Mouse (Mus musculus) kidney, postnatal 25 days (tissue): ENCODE data around the gene Olfr155.

Source experiments
- DNase-seq, 2 experiments: peaks; one replicate each; pipeline ENCODE4 v3.0.0; 2021; ENCODE audit warnings: mixed read lengths in 2 of 2

Gene Olfr155

GRCm38 (mm10) chr4:43851265-43851664, at the start of gene Olfr155:
TSS of gene Olfr155 (plus strand) at chr4:43851565.
- no peak for DNase-seq

GRCm38 (mm10) chr4:43822896-43823550, 28.3 kb upstream of the Olfr155 start:
- no peak for DNase-seq

DNA sequence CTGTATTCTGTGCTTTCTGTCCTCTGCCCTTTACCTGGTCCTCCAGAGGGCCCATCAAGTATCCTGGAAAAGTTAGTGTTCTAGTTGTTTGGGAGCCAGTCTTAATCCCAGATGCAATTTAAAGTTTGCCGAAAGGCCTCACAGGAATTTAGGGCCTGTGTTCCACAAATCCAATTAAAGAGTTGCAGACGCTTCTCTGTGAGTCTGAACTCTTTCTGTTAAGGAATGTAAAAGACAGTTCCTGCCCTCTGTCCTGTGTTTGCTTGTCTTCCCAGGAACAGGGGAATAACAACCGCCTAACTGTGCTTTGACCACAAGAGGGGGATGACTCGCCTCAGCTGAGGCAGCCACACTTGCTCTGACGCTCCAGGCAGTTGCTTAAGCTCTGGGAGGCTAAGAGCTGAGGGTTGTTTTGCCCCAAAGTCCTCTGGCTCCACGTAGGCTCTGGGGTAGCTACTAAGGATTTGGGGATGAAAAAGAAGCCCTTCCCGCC, 27.5 kb upstream of the Olfr155 start, which contains the start of gene Olfr156:
Gene Olfr156, minus strand, starts transcription at position 51 of the 493 bp plus-strand sequence.
- peak in 1 of 2 experiments; percentile 10 for DNase-seq

DNA sequence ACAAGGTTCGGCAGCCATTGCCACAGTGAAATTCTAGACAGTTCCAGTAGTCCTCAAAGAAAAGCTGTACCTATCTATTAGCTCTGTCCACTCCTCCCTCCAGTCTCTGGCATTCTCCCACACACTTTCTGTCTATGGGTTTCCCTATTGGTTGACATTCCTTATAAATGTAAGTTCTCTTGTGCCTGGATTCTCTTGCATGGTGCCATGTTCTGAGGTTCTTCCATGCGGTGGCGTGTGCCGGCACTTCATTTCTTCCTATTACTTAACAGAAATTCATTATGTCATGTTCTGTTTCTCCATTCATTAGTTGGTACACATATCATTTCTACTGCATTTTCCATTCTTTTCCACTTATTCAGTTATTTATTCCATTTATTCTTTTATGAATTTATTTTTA, 22.6 kb upstream of the Olfr155 start:
- DNase-seq: no peak

GRCm38 (mm10) chr4:43832031-43832430, 19.3 kb upstream of the Olfr155 start:
- DNase-seq: no peak

GRCm38 (mm10) chr4:43833752-43834151, 17.6 kb upstream of the Olfr155 start:
- no peak for DNase-seq

GRCm38 (mm10) chr4:43834749-43835148, 16.6 kb upstream of the Olfr155 start:
- DNase-seq: no peak

DNA sequence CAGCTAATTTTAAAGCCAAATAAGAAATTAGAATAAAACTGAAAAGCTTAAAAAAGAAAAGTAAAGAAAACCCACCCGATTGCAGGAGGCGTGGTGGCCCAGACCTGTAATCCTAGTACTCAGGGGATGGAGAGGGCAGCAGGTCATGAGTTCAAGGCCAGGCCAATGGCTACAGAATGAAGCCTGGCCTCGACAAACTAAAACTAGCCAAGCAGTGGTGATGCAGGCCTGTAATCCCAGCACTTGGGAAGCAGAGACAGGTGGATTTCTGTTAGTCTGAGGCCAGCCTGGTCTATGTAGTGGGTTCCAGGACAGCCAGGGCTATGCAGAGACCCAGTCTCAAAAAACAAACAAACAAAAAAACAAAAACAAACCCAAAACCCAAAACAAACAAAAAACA, 13.0 kb upstream of the Olfr155 start:
- no peak for DNase-seq

DNA sequence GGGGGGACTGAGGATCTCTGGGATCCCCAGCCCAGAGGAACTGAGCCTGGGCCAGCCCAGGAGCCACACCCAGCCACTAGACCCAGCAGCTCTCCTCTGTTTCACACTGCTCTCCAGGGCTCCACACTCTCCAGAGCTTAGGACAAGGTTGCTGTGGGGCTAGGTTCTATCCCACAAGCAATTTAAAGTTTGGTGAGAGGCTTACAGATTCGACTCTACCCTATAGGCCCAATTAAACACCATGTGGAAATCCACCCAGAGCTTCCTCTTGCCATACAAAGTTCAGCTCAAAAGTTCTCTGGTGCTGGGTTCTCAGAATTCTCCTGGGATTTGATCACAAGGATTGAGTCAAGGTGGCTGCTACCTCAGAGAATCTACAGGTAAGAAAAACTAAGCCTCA, 11.3 kb upstream of the Olfr155 start, which contains the start of gene Olfr157:
Gene Olfr157, minus strand, starts transcription at position 101 of the 400 bp plus-strand sequence.
- no peak for DNase-seq

- no peak for DNase-seq
These were observed 2.7 kb downstream of the Olfr155 start for GRCm38 (mm10) chr4:43854101-43854500.

- no peak for DNase-seq
These were observed 8.5 kb downstream of the Olfr155 start for GRCm38 (mm10) chr4:43859886-43860285.

DNA sequence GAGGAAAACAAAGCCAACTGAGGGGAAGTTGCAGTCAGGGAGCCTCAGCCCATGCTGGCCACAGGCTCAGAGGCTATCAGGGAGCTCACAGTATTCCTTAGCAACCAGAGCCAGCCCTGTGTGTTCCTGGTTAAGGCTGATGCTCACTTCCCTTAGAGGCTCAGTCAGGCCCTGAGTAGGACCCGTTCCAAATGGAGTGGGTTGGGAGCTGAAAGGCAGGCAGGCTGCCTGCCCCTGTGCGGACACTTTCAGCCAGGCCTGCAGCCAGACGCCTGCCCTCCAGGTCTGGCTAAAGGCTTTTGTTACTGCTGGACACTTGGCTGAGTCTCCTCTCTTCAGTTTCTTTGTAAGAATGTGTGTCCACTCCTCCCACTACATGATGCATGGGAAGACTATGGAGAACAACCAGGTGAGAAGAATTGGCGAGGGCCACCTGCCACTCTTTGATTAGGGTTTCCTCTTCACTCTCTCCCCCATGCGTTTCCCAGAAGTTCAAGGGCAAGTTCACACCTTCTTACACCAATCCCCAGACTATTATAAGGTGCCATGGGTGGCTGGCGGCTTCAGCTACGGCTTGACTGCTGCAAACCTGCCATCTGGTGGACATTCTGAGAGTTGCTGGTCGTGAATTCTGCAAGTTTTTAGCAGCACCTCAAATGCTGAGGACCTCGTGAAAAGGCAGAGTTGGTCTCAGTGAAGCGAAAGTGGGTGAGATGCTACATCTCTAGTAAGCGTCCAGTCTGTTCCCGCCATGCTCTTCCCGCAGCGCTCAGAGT, 9.6 kb downstream of the Olfr155 start:
- peak; percentile 65 to 80 for DNase-seq

DNA sequence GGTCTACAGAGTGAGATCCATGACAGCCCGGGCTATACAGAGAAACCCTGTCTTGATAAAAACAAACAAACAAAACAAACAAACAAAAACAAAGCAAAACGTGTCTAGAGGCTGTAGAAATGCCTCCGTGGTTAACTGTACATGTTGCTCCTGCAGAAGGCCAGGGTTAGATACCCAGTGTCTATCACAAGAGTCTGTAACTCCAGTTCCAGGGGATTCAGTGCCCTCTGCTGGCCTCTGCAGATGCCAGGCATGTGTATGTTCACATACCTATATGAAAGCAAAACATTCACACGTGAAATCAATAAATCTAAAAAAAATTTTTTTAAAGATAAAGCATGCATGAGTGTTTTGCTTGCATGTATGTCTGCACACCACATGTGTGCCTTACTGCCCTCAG, 11.9 kb downstream of the Olfr155 start:
- DNase-seq: no peak

DNA sequence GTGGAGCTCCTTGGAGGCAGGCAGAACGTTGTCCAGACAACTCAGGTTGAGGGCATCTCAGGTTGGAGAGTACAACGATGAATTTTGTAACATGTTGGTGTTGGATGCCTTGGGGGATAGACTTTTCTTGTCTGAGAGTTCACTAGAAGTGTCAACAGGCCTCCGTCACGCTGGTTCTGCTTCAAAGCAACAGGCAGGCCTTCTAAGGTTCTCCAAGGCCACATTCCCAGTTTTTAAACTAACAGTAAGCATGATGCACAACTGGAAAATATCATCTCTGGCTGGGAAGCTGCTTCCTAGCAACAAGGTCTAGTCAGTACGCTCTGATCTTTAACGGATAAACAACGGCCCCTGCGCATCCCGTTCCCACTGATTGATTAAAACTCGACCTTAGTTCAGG, 18.5 kb downstream of the Olfr155 start:
- no peak for DNase-seq

GRCm38 (mm10) chr4:43874501-43874900, 23.1 kb downstream of the Olfr155 start:
- no peak for DNase-seq

DNA sequence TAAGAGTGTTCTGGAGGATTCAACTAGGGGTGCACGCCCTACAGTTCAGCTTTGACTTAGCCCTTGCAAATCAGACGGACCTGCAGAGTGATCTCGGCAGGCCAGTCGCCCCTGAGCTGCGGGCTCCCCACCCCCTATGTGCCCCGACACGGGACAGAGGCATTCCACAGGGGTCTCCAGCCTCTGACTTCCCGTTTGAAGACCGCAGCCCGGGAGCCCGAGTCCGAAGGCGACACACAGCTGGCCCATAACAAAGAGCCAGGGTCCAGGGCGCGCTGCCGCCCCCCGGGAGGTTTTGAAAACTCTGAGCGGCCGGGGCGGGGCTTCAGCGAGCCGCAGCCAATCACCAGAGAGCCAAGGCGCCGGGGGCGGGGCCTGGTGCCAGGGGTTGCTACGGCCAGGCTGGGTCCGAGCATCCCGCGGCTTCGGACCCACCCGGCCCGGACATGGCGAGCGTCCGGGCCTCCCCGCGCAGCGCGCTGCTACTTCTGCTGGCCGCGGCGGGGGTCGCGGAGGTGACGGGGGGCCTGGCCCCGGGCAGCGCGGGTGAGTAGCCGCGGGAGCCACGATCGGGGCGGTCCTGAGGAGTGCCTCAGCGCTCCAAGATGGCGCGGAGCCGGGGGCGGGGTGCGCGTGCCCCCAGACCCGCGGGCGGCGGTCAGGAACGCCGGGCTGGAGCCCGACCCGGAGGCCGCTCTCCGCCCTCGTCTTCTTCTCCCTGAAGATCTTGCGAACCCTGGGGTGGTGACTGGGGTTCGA, 24.0 kb downstream of the Olfr155 start, which contains the start of gene Reck:
Gene Reck, plus strand, starts transcription at position 371 of the 759 bp plus-strand sequence.
- DNase-seq: peak; percentile 91 to 92

DNA sequence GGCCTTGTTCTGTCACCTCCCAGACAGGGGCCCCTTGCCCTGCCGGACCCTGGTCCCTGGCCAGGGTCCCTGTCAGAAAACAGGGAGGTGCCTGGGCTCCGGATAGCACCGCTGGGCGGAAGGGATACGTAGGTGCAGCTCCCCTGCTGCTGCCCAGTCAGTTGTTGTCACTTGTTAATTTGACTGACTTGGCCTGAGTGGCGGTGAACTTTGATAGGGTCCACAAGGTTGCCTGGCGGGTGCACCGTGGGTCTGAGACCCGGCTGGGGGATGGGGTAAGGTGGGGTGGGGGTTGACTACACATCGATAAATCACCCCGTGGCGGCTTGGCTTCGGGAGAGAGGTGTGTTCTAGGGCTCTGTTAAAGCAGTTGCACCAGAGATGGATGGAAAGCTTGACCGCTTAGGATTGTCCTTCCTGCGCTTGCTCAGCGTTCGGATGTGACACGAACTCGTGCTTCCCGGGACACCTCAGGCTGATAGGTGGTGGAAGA, 24.6 kb downstream of the Olfr155 start:
- DNase-seq: peak; percentile 34 to 62

- no peak for DNase-seq
These were observed 25.9 kb downstream of the Olfr155 start for GRCm38 (mm10) chr4:43877230-43877629.

GRCm38 (mm10) chr4:43878121-43878776, 26.9 kb downstream of the Olfr155 start:
- no peak for DNase-seq

DNA sequence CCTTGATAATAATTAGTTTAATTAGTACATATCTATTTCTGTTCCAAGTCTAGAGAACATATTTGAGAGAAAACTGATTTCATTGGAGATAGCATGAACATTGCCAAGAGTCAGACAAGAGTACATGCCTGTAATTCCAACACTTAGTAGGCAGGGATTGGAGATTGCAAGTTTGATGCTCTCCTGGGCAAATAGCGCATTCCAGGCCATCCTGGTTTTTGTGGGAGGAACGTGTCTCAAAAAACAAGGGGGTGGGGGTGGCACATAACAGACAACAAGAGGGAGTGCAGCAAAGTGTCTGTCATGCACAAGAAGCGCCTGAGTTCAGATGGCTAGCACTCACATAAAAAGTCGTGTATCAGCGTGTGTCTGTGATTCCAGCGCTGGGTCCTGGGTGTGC, 28.2 kb downstream of the Olfr155 start:
- no peak for DNase-seq

- no peak for DNase-seq
These were observed 32.8 kb downstream of the Olfr155 start for GRCm38 (mm10) chr4:43884196-43884595.

DNA sequence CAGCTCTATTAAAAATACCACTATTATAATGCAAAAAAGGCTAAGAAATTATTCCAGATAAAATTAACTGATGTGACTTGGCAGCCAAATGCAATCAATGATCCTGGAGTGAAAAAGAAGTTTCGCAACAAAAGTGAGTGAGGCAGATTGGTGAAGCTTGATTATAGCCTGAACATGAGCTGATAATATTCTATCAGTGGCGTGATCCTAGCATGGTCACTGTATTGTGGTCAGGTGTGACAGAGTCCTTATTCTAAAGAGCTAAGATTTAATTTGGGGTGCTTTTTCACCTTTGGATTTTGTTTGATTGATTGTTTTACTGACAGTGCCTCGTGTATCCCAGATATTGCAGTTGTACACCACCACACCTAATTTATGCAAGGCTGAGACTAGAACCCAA, 39.9 kb downstream of the Olfr155 start:
- no peak for DNase-seq
